Mouse (Mus musculus): Measurements from ENCODE around the gene Bcl2l15.

Gene Bcl2l15

GRCm38 (mm10) chr3:103867424-103867971 is 35.1 kb downstream of the Bcl2l15 start:
- peak; percentile 48 to 66 for DNase-seq (ENCODE audit: low spot score in 2 of 2)

GRCm38 (mm10) chr3:103868008-103868407 is 35.6 kb downstream of the Bcl2l15 start:
- DNase-seq (ENCODE audit: low spot score in 2 of 2) = peak; percentile 32 to 54

- peak; percentile 71 to 76 for DNase-seq (ENCODE audit: low spot score in 2 of 2)
Measured at GRCm38 (mm10) chr3:103872663-103873098, 40.3 kb downstream of the Bcl2l15 start.

- peak; percentile 42 to 49 for DNase-seq (ENCODE audit: low spot score in 2 of 2)
Measured at GRCm38 (mm10) chr3:103874329-103874728, 41.9 kb downstream of the Bcl2l15 start.

- no peak for DNase-seq (ENCODE audit: low spot score in 2 of 2)
Measured at GRCm38 (mm10) chr3:103885946-103886345, 53.5 kb downstream of the Bcl2l15 start.

- peak in 1 of 2 experiments; percentile 41 for DNase-seq (ENCODE audit: low spot score in 2 of 2)
Measured at GRCm38 (mm10) chr3:103887581-103887980, 55.2 kb downstream of the Bcl2l15 start.

- no peak for DNase-seq (ENCODE audit: low spot score in 2 of 2)
Measured at GRCm38 (mm10) chr3:103893374-103893773, 61.0 kb downstream of the Bcl2l15 start.
